Mouse (Mus musculus) liver, embryonic 14.5 days (tissue): ENCODE measurements at regions not wholly inside any gene's neighbourhood (a gene's known extent, or its start where the extent isn't known, plus 50 kb on each side); places are given as distances from the start of the nearest gene placed in this dataset.
"Not testable (repeated sequence)": the region's sequence is repeated elsewhere in the genome, so short reads cannot be mapped to it uniquely, and the experiment has no call there.

Experiments
- ATAC-seq: fragments of 200-750 bp; cut with Nextera tagmentation; 2 replicates; pipeline ENCODE4 v1.8.0; 2017; ENCODE audit warnings: moderate number of reproducible peaks, mild to moderate bottlenecking, moderate library complexity; ENCODE audit not compliant: insufficient read depth
- DNase-seq, 3 experiments: peaks; one replicate each; pipeline ENCODE4 v3.0.0-alpha.2; 2012 to 2013; ENCODE audit warnings: low read depth in 3 of 3, low spot score in 3 of 3
- H3K27ac ChIP-seq: fragments of 300-500 bp; sonication (generic); 2 replicates; pipeline ENCODE4 v1.5.1; 2014; ENCODE audit warnings: moderate library complexity, mild to moderate bottlenecking, control low read depth, inconsistent platforms
- H3K27me3 ChIP-seq: fragments of 300-500 bp; sonication (generic); 2 replicates; pipeline ENCODE4 v1.6.1; 2014; ENCODE audit warnings: mild to moderate bottlenecking, low read length, moderate library complexity; ENCODE audit not compliant: control insufficient read depth, insufficient read depth
- H3K36me3 ChIP-seq: fragments of 300-500 bp; sonication (generic); replicated peaks from 2 replicates; pipeline ENCODE4 v1.6.1; 2014; ENCODE audit warnings: low read depth; ENCODE audit not compliant: control insufficient read depth, insufficient read depth
- H3K4me1 ChIP-seq, 2 experiments: fragments of 200-500 bp in 1 of 2; fragments of 300-500 bp in 1 of 2; sonication (generic) in 1 of 2; replicated peaks; 2 replicates each; pipeline ENCODE4 v1.6.1; 2012 to 2014; ENCODE audit warnings: antibody characterized with exemption in 1 of 2, inconsistent platforms in 1 of 2, low read length in 1 of 2; ENCODE audit not compliant: control insufficient read depth in 2 of 2, insufficient read depth in 2 of 2
- H3K4me2 ChIP-seq: fragments of 300-500 bp; sonication (generic); 2 replicates; pipeline ENCODE4 v1.6.1; 2014; ENCODE audit warnings: low read depth, mild to moderate bottlenecking, control low read depth, moderate library complexity
- H3K4me3 ChIP-seq, 2 experiments: fragments of 200-500 bp in 1 of 2; fragments of 300-500 bp in 1 of 2; sonication (generic) in 1 of 2; 2 replicates each; pipeline ENCODE4 v1.5.1; 2012 to 2014; ENCODE audit warnings: low read depth in 2 of 2, low read length in 2 of 2, mild to moderate bottlenecking in 2 of 2, control low read depth in 1 of 2, inconsistent platforms in 1 of 2, moderate library complexity in 1 of 2; ENCODE audit not compliant: insufficient read depth in 1 of 2
- H3K9ac ChIP-seq: fragments of 300-500 bp; sonication (generic); replicated peaks from 2 replicates; pipeline ENCODE4 v1.6.1; 2014; ENCODE audit warnings: mild to moderate bottlenecking, control low read depth, moderate library complexity
- H3K9me3 ChIP-seq: fragments of 300-500 bp; sonication (generic); 2 replicates; pipeline ENCODE4 v1.6.1; 2016; ENCODE audit warnings: low read length, mixed read lengths; ENCODE audit not compliant: control insufficient read depth
- CTCF ChIP-seq: IDR thresholded peaks from 2 replicates; pipeline ENCODE4 v1.5.1; 2016; ENCODE audit warnings: antibody characterized with exemption, low read depth, control low read depth
- EP300 ChIP-seq: IDR thresholded peaks from 2 replicates; pipeline ENCODE4 v1.6.1; 2016; ENCODE audit warnings: antibody characterized with exemption, low read depth
- WGBS: fragments of 180-500 bp; shearing (Covaris S2); extraction: QIAGEN DNeasy Blood & Tissue Kit; methylation state at CpG from one replicate; pipeline ENCODE4 v1.1.7; 2014; ENCODE audit not compliant: insufficient replicate concordance; 5-methylcytosine and 5-hydroxymethylcytosine counted together

DNA sequence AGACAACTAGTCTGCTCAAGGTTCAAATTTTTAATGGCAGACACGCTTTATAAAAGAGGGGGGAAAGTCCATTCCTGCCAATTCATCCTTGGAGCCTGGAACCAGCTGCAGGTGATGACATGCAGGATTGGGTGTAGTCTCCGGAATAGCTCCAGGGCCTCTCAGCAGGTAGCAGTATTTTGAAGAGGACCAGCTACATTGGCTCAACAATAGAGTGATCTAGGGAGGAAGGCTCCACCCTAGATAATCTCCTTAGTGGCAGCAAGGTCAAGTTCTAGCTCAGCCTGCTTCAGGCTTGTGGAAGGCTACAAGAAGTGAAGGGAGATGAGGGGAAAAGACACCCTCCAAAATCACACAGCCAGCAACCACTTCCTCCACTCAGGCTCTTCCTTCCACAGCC lies 1405.1 kb downstream of the 4930444P10Rik start:
- not testable (repeated sequence) for H3K4me1 ChIP-seq, ATAC-seq, DNase-seq, H3K27me3 ChIP-seq, H3K4me2 ChIP-seq, H3K9me3 ChIP-seq, H3K9ac ChIP-seq, H3K27ac ChIP-seq, H3K4me3 ChIP-seq, H3K36me3 ChIP-seq
- 74% methylated on average over 2 of the region's 2 CpGs for WGBS

DNA sequence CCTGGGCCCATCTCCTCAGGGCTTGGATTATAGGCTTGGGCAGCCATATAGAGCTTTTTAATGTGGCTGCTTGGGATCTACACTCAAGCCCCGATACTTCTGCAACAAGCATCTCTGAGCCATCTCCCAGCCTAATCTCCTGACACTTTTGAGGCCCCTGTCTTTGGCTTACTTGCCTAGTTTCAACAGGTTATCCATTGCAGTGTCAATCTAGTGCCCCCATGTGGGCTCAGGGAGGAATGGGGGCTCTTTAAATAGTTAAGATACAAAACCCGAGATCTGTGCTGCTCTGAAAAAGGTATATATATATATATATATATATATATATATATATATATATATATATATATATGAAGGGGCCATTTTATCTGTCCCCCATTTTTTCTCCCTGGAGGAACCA lies 1407.0 kb downstream of the 4930444P10Rik start:
- Histone ChIP-seq H3K4me3 (no peak overlapping the region), H3K36me3 (no peaks in the 10 kb centered on the region), H3K9ac (no peak overlapping the region), H3K27me3 (no peaks in the 10 kb centered on the region), H3K4me1 (no peaks in the 10 kb centered on the region), H3K27ac (no peak overlapping the region), H3K4me2 (no peak overlapping the region), H3K9me3 (no peaks in the 10 kb centered on the region)
- TF ChIP-seq EP300, result no peak
- no peak for TF ChIP-seq CTCF
- DNase-seq (no peak), ATAC-seq (no peak)
- 28% methylated on average over 2 of the region's 2 CpGs for WGBS

DNA sequence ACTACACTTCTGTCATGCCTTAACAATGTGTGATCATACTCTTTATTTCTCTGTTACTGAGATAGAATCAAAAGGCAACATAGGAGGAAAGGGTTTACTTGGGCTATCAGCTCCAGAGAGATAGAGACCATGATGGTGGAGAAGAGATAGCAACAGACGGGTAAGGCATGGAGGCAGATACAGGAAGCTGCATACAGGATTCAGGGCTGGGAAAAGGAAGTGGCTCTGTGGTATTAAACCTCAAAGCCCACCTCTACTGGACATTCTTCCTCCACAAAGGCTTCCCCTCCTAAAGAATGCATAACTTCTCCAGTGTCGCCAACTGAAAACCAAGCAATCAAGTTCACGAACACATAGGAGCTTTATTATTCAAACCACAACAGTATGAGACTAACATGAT lies 1412.7 kb downstream of the 4930444P10Rik start:
- no peak for TF ChIP-seq CTCF
- Histone ChIP-seq H3K36me3 (no peaks in the 10 kb centered on the region), H3K9me3 (no peaks in the 10 kb centered on the region), H3K9ac (no peak overlapping the region), H3K4me1 (no peaks in the 10 kb centered on the region), H3K4me3 (no peak overlapping the region), H3K27me3 (no peaks in the 10 kb centered on the region), H3K27ac (no peak overlapping the region), H3K4me2 (no peak overlapping the region)
- no peak for DNase-seq
- 20% methylated on average over 3 of the region's 3 CpGs for WGBS
- no peak for ATAC-seq

DNA sequence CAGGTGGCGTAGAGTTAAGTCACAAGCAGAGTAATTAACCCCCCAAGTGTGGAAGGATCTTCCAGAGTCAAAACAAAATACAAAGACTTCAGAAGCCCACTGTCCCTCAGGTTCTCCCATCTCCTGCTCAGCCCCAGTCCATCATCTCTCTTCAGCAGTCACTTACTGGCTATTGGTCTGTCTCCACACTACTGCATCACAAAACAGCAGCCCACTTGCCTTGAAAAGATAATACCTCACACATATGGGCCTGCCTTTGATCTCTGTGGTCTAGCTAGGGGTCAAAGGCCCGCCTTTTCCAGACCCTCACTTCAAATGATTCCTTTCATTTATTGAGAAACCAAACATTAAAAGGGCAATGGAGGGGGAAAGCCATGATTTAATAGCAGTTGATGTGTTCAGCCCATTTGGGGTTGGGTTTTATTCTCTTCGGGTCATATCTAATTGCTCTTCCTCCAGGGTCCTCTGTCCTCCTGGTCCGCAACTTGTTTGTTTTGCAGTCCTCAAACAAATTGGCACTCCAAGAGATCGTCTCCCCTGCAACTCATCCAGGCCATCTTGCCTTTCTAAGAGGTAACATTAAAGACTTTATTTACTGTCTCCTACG lies 1420.6 kb downstream of the 4930444P10Rik start:
- Histone ChIP-seq H3K27me3 (no peaks in the 10 kb centered on the region), H3K4me2 (no peak overlapping the region), H3K27ac (no peak overlapping the region), H3K36me3 (no peaks in the 10 kb centered on the region), H3K4me1 (no peaks in the 10 kb centered on the region), H3K4me3 (no peak overlapping the region), H3K9me3 (no peaks in the 10 kb centered on the region), H3K9ac (no peak overlapping the region)
- WGBS, result 48% methylated on average over 6 of the region's 6 CpGs
- ATAC-seq, result no peak
- TF ChIP-seq CTCF, result no peak
- no peak for TF ChIP-seq EP300
- no peak for DNase-seq

DNA sequence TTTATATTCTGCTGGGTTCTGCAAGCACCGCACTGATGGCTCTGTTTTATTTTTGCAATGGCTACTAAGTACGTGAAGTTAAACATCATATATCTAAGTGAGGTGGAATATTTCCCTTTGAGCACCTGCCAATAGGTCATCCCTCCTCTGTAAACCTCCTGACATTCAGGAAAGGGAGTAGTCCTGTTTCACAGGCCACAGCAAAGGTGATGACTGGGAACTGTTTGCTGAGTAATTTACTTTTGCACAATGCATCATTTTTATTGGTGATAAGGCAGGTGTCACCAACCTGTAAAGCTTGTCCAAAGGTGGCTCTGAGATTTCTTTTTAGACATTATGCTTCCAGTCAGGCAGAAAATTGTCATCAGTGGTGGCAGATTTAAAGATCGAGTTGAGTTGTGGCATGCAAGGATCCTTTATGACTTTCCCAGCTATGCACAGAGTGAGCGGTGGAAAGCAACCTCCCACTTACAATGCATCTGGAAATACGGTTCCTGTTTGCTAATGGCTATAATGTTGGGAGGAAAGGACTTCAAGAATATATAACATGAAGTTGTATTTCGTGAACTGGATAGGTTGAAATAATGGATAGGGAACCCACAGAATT lies 1430.3 kb downstream of the 4930444P10Rik start:
- H3K9me3 ChIP-seq, result no peaks in the 10 kb centered on the region
- H3K27me3 ChIP-seq, result no peaks in the 10 kb centered on the region
- no peaks in the 10 kb centered on the region for H3K36me3 ChIP-seq
- DNase-seq, result no peak
- H3K4me2 ChIP-seq, result no peak overlapping the region
- no peak overlapping the region for H3K4me3 ChIP-seq
- ATAC-seq, result no peak
- no peak overlapping the region for H3K9ac ChIP-seq
- no peaks in the 10 kb centered on the region for H3K4me1 ChIP-seq
- no peak overlapping the region for H3K27ac ChIP-seq
- 54% methylated on average over 6 of the region's 6 CpGs for WGBS
- no peak for TF ChIP-seq EP300
- no peak for TF ChIP-seq CTCF
